Mouse (Mus musculus): Measurements from ENCODE around the gene Gsn.

- no peak for TF ChIP-seq CTCF (IDR thresholded peaks at IDR 0.05; ENCODE audit: insufficient read depth, low read length)
- no peak for TF ChIP-seq POLR2A (IDR thresholded peaks at IDR 0.05; ENCODE audit: borderline replicate concordance, extremely low read depth, low read depth, low read length)
Observed at GRCm38 (mm10) chr2:35314300-35314699, 58.1 kb downstream of the Gsn start.
